Mouse (Mus musculus): ENCODE measurements around the gene Map3k14. TPM values are rescaled to one million over a fixed set of nuclear protein-coding genes. Genes with fewer than 3 reads are reported as not detected.

Map3k14 gene
- polyA plus RNA-seq, 1 experiment = 18.7 TPM

- TF ChIP-seq POLR2A (IDR thresholded peaks at IDR 0.05; ENCODE audit: borderline replicate concordance, low read depth, low read length) (no peak), CTCF (IDR thresholded peaks at IDR 0.05; ENCODE audit: low read depth, low read length) (no peak)
- Histone ChIP-seq H3K27ac (ENCODE audit: insufficient read depth, low read depth, low read length) (no peak overlapping the region), H3K4me3 (ENCODE audit: insufficient read depth, low read length) (no peak overlapping the region), H3K4me1 (ENCODE audit: control insufficient read depth, insufficient read depth, low read length) (peaks cover 2% of the 10 kb centered on the region; the same call in 1 of the 2 replicates)
Observed at GRCm38 (mm10) chr11:103198911-103199803, 68.1 kb downstream of the Map3k14 start.

GRCm38 (mm10) chr11:103198339-103198738 lies 68.9 kb downstream of the Map3k14 start:
- TF ChIP-seq POLR2A (IDR thresholded peaks at IDR 0.05; ENCODE audit: borderline replicate concordance, low read depth, low read length) (no peak), CTCF (IDR thresholded peaks at IDR 0.05; ENCODE audit: low read depth, low read length) (no peak)
- H3K4me1 ChIP-seq (ENCODE audit: control insufficient read depth, insufficient read depth, low read length) = peaks cover 2% of the 10 kb centered on the region; the same call in 1 of the 2 replicates
- H3K27ac ChIP-seq (ENCODE audit: insufficient read depth, low read depth, low read length) = no peak overlapping the region
- H3K4me3 ChIP-seq (ENCODE audit: insufficient read depth, low read length) = no peak overlapping the region

GRCm38 (mm10) chr11:103197340-103197739 lies 69.9 kb downstream of the Map3k14 start:
- peaks cover 2% of the 10 kb centered on the region; the same call in 1 of the 2 replicates for H3K4me1 ChIP-seq (ENCODE audit: control insufficient read depth, insufficient read depth, low read length)
- TF ChIP-seq CTCF (IDR thresholded peaks at IDR 0.05; ENCODE audit: low read depth, low read length) (no peak), POLR2A (IDR thresholded peaks at IDR 0.05; ENCODE audit: borderline replicate concordance, low read depth, low read length) (no peak)
- no peak overlapping the region for H3K27ac ChIP-seq (ENCODE audit: insufficient read depth, low read depth, low read length)
- no peak overlapping the region for H3K4me3 ChIP-seq (ENCODE audit: insufficient read depth, low read length)

GRCm38 (mm10) chr11:103195656-103196055 lies 71.6 kb downstream of the Map3k14 start:
- TF ChIP-seq POLR2A (IDR thresholded peaks at IDR 0.05; ENCODE audit: borderline replicate concordance, low read depth, low read length) (no peak), CTCF (IDR thresholded peaks at IDR 0.05; ENCODE audit: low read depth, low read length) (no peak)
- Histone ChIP-seq H3K4me3 (ENCODE audit: insufficient read depth, low read length) (no peak overlapping the region), H3K27ac (ENCODE audit: insufficient read depth, low read depth, low read length) (no peak overlapping the region)

GRCm38 (mm10) chr11:103195236-103195635 lies 72.0 kb downstream of the Map3k14 start:
- Histone ChIP-seq H3K27ac (ENCODE audit: insufficient read depth, low read depth, low read length) (no peak overlapping the region), H3K4me1 (ENCODE audit: control insufficient read depth, insufficient read depth, low read length) (peaks cover 3% of the 10 kb centered on the region; the same call in 1 of the 2 replicates), H3K4me3 (ENCODE audit: insufficient read depth, low read length) (no peak overlapping the region)
- TF ChIP-seq CTCF (IDR thresholded peaks at IDR 0.05; ENCODE audit: low read depth, low read length) (no peak), POLR2A (IDR thresholded peaks at IDR 0.05; ENCODE audit: borderline replicate concordance, low read depth, low read length) (no peak)

More at GRCm38 (mm10) chr11:103195656-103196055, 71.6 kb downstream of the Map3k14 start:
- peaks cover 3% of the 10 kb centered on the region; the same call in 1 of the 2 replicates for H3K4me1 ChIP-seq (ENCODE audit: control insufficient read depth, insufficient read depth, low read length)

GRCm38 (mm10) chr11:103193825-103194168 lies 73.5 kb downstream of the Map3k14 start:
- TF ChIP-seq CTCF (IDR thresholded peaks at IDR 0.05; ENCODE audit: low read depth, low read length) (no peak), POLR2A (IDR thresholded peaks at IDR 0.05; ENCODE audit: borderline replicate concordance, low read depth, low read length) (no peak)
- Histone ChIP-seq H3K4me3 (ENCODE audit: insufficient read depth, low read length) (no peak overlapping the region), H3K27ac (ENCODE audit: insufficient read depth, low read depth, low read length) (no peak overlapping the region), H3K4me1 (ENCODE audit: control insufficient read depth, insufficient read depth, low read length) (peaks cover 3% of the 10 kb centered on the region; the same call in 1 of the 2 replicates)

- no peak overlapping the region for H3K4me3 ChIP-seq (ENCODE audit: insufficient read depth, low read length)
- no peak overlapping the region for H3K27ac ChIP-seq (ENCODE audit: insufficient read depth, low read depth, low read length)
- H3K4me1 ChIP-seq (ENCODE audit: control insufficient read depth, insufficient read depth, low read length) = peaks cover 3% of the 10 kb centered on the region; the same call in 1 of the 2 replicates
- TF ChIP-seq POLR2A (IDR thresholded peaks at IDR 0.05; ENCODE audit: borderline replicate concordance, low read depth, low read length) = no peak
- no peak for TF ChIP-seq CTCF (IDR thresholded peaks at IDR 0.05; ENCODE audit: low read depth, low read length)
Observed at GRCm38 (mm10) chr11:103192956-103193824, 74.1 kb downstream of the Map3k14 start.

- TF ChIP-seq POLR2A (IDR thresholded peaks at IDR 0.05; ENCODE audit: borderline replicate concordance, low read depth, low read length) (no peak), CTCF (IDR thresholded peaks at IDR 0.05; ENCODE audit: low read depth, low read length) (no peak)
- no peak overlapping the region for H3K27ac ChIP-seq (ENCODE audit: insufficient read depth, low read depth, low read length)
- no peak overlapping the region for H3K4me3 ChIP-seq (ENCODE audit: insufficient read depth, low read length)
- H3K4me1 ChIP-seq (ENCODE audit: control insufficient read depth, insufficient read depth, low read length) = peaks cover 3% of the 10 kb centered on the region; the same call in 1 of the 2 replicates
Observed at GRCm38 (mm10) chr11:103192230-103192955, 74.9 kb downstream of the Map3k14 start.

GRCm38 (mm10) chr11:103184891-103185290 lies 82.4 kb downstream of the Map3k14 start:
- TF ChIP-seq CTCF (IDR thresholded peaks at IDR 0.05; ENCODE audit: low read depth, low read length) (no peak), POLR2A (IDR thresholded peaks at IDR 0.05; ENCODE audit: borderline replicate concordance, low read depth, low read length) (no peak)
- no peak overlapping the region for H3K4me3 ChIP-seq (ENCODE audit: insufficient read depth, low read length)
- no peaks in the 10 kb centered on the region for H3K4me1 ChIP-seq (ENCODE audit: control insufficient read depth, insufficient read depth, low read length)
- no peak overlapping the region for H3K27ac ChIP-seq (ENCODE audit: insufficient read depth, low read depth, low read length)
